Mouse (Mus musculus) bone marrow, adult 2 months (tissue): ENCODE data around the gene 4430402I18Rik.

Experiments used
- CTCF ChIP-seq: fragments of 200-500 bp; IDR thresholded peaks from 2 replicates; pipeline ENCODE4 v1.5.1; 2011; ENCODE audit warnings: low read length, control low read depth; ENCODE audit not compliant: control insufficient read depth, insufficient read depth
- POLR2A ChIP-seq: fragments of 200-500 bp; IDR thresholded peaks from 2 replicates; pipeline ENCODE4 v1.6.1; 2011; ENCODE audit warnings: low read depth, mild to moderate bottlenecking, control low read depth, low read length, borderline replicate concordance; ENCODE audit not compliant: control insufficient read depth

DNA sequence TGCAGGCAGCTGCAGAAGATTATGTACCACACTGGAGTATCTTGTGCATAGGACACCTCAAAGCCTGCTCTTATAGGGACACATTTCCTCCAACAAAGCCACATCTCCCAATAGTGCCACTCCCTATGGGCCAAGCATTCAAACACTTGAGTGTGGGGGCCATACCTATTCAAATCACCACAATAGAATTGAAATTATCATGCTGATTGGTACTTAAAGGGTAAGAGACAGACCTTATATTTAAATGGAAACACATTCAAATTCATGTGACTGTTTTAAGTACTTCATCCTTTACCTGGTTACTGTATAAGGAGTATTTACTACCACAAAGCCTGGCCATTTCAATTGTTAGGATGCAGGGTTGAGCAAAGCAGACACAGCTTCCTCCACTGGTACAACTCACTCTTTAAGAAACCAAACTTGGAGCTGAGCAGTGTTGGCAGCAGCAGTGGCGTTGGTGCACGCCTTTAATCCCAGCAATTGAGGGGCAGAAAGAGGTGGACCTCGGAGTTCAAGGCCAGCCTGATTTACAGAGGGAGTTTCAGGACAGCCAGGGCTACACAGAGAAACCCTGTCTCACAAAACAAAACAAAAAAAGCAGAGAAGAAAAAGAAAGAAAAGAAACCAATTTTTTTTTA is 40.6 kb upstream of the 4430402I18Rik start:
- TF ChIP-seq POLR2A (no peak), CTCF (no peak)
